Mouse (Mus musculus) cortical plate, adult 2 months (tissue): Measurements from ENCODE around the gene Bloc1s3.
"Not testable (repeated sequence)": the region's sequence is repeated elsewhere in the genome, so short reads cannot be mapped to it uniquely, and the experiment has no call there.

ENCODE experiments used
- CTCF ChIP-seq: fragments of 200-500 bp; IDR thresholded peaks from 2 replicates; pipeline ENCODE4 v1.5.1; 2011; ENCODE audit warnings: mild to moderate bottlenecking, control low read depth, low read length; ENCODE audit not compliant: insufficient read depth; ENCODE audit errors: extremely low read depth
- POLR2A ChIP-seq: fragments of 200-500 bp; IDR thresholded peaks from 2 replicates; pipeline ENCODE4 v1.6.1; 2011; ENCODE audit warnings: mild to moderate bottlenecking, low read length, control low read depth; ENCODE audit not compliant: insufficient read depth; ENCODE audit errors: extremely low read depth

DNA sequence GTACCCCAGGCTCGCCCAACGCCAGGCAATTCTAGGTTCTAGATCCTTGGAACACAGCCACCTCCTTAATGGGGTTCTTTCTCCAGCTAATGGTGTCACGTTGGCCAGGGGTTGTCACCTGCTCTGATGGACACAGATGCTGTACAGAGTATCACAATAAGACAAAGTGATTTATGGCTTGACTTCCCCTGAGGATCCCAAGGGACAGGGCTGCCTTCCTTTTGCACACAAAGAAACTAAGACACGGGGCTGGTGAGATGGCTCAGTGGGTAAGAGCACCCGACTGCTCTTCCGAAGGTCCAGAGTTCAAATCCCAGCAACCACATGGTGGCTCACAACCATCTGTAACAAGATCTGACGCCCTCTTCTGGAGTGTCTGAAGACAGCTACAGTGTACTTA is 3.8 kb upstream of the Bloc1s3 start:
- TF ChIP-seq POLR2A, CTCF: not testable (repeated sequence)
